Mouse (Mus musculus) MEL-GATA-1-ER (cell line): ENCODE measurements around the gene Fam83c.
A peak's percentile ranks its signal among the peaks of the same experiment; 100 is the strongest.
"Not testable (repeated sequence)": the region's sequence is repeated elsewhere in the genome, so short reads cannot be mapped to it uniquely, and the experiment has no call there.

Source experiments
- DNase-seq: peaks from one replicate; pipeline ENCODE4 v3.0.0-alpha.2; 2012; ENCODE audit warnings: low read depth; ENCODE audit errors: extremely low read depth

Fam83c gene

GRCm38 (mm10) chr2:155834732-155835131 lies at the start of gene Fam83c:
TSS of gene Fam83c (minus strand) at chr2:155834854.
- no peak for DNase-seq

DNA sequence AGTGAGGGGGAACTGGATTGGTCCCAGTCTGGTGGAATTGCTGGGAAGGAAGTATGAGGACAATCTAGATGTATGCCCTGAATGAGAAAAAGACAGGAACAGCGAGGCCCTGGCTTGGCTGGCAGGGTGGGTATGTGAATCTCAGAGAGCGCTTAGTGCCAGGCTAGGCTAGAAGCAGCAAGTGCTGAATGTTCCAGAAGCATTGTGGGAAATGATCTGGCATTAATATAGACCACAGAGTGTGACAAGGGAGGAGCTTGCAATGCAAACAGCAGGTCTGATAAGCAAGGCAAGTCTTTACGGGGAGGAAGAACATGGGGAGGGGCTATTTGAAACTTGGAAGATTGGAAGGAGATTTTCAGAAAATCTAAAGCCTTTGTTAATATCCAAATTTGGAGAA lies 47.4 kb upstream of the Fam83c start:
- no peak for DNase-seq

DNA sequence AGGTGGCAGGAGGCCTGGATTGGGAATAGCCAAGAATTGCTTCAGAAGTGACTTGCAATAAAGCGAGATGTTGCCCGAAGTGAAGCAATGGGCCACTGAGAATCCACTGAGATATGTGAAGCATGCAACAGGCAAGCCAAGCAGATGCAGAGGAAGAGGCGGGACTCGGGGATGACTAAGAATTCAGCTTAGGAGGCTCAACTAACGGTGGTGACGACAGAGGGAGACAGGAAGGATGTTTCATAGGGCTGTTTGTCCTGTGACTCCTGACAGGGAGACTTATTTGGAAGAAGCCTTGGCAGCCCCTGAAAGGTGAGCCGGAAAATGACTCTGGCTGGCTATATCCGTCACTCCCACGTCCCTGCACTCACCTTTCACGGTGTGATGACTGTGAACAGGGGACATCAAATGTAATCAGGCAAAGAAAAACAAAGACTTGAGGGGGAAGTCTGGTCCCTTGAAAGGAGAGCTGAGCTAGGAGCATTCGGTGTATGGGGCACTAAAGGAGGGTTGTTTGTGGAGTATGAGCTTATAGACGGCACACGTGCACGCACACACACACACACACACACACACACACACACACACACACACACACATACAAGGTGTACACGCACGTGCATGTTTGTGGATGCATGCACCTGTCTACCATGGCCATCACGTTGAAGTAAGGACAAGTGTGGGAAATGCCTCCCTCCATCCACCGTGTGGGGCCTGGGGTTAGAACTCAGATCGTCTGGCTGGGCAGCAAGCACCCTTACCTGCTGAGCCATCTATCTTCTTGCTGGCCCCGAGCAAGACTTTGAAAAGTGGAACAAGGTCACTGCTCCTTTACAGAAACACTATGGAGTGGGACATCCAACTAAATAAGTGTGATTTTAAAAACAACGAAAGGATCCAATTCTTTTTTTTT lies 44.6 kb upstream of the Fam83c start:
- DNase-seq = no peak

GRCm38 (mm10) chr2:155873636-155874035 lies 39.0 kb upstream of the Fam83c start:
- DNase-seq = no peak

- no peak for DNase-seq
These were observed 38.4 kb upstream of the Fam83c start for GRCm38 (mm10) chr2:155872930-155873507.

DNA sequence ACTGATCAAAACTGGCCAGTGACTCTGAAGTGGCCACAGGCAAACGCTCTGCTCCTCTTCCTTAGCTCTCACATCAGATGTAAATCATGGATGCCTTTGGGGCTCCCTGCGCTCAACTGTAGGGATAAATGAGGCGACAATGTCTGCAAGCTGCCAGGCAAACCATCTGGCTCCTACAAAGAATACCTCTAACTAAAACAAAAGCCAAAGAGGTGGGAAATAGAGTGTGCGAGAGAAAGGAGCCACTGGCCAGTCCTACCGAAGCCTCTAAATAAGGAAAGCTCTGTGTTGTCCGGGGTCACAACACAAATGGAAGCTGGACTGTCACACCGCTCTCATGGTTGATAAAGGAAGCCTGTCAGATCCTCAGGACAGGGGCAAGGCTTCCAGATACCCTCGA lies 37.8 kb upstream of the Fam83c start:
- no peak for DNase-seq

GRCm38 (mm10) chr2:155869772-155870171 lies 35.1 kb upstream of the Fam83c start:
- DNase-seq = no peak

- no peak for DNase-seq
These were observed 33.7 kb upstream of the Fam83c start for GRCm38 (mm10) chr2:155868320-155868719.

- DNase-seq = no peak
These were observed 28.7 kb upstream of the Fam83c start for GRCm38 (mm10) chr2:155863301-155863867.

GRCm38 (mm10) chr2:155862573-155863300 lies 28.1 kb upstream of the Fam83c start:
- DNase-seq = no peak

DNA sequence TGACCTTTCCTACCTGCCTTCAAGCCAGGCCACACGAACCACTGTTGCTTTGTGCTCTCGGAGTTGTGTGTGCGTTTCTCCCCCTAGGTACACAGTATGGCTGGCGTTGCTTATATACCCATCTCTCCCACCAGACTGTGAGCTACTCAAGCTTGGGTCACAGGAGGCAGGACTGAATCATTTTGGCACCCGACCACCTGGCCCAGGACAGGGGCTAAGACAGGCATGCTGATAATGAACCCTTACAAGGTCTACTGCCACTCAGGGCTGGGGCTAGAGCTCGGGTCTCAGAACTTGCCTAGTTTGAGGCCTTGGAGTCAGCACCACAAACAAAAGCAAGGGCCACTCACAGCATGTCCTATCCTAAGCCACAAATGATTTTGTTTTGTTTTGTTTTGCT lies 26.9 kb upstream of the Fam83c start:
- DNase-seq = no peak

DNA sequence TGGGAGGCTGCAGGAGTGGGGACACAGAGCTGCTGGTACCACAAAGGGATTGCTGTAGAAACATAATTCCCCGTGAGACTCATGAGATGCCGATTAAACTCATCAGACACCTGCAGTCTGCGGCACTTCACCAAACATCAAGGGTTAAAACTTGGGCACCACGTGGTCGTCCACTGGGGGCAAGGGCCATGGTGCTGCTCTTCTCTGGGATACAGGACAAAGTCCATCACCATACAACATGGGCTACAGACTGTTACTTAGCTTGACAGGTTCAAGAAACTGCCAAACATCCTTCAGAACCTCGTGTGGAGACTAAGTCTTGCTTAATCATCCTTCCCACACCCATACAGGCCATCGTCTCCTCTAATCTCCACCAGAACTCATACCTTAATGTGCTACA lies 25.4 kb upstream of the Fam83c start:
- DNase-seq = no peak

- no peak for DNase-seq
These were observed 17.9 kb upstream of the Fam83c start for GRCm38 (mm10) chr2:155852536-155852935.

GRCm38 (mm10) chr2:155850120-155850519 lies 15.5 kb upstream of the Fam83c start:
- no peak for DNase-seq

DNA sequence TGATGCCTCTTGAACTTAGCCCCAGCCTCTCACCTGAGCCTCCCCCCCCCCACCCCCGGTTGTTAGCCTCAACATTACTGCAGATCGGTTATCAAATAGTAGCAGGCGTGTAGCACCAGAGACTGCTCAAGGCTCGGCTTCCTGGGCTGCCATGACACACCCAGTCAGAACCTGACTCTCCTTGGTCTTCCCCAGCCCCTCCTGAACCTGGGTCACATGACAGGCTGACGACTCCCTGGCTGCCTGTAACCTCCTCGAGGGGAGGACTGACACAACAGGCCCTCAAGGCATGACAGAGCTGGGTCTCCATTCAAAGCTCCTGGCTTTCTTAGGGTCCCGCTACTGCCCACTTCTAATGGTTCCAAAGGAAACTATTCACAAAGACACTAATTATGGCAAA lies 14.8 kb upstream of the Fam83c start:
- DNase-seq = no peak

GRCm38 (mm10) chr2:155848291-155848690 lies 13.6 kb upstream of the Fam83c start:
- DNase-seq = peak; percentile 47

- no peak for DNase-seq
These were observed 12.3 kb upstream of the Fam83c start for GRCm38 (mm10) chr2:155846930-155847329.

DNA sequence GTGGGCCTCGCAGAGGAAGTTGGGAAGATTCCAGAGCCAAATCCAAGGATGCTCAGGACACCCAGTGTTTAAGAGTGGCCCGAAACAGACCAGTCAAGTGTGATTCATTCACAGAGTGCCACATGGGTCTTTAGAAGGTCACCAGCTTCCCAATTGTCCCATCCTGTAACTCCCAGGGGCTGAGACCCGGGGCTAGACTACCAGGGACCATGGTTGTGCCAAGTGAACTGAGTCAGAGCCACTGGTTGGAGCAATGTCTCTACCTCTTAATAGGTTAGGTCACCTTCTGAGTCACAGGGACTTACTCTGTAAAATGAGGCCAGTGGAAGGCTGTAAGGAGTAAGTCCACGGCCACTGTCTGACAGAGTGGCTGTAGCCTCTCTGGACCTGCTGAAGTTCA lies 4.3 kb upstream of the Fam83c start:
- no peak for DNase-seq

GRCm38 (mm10) chr2:155837961-155838360 lies 3.3 kb upstream of the Fam83c start:
- no peak for DNase-seq

GRCm38 (mm10) chr2:155832087-155832486 lies 2.6 kb downstream of the Fam83c start:
- not testable (repeated sequence) for DNase-seq

- DNase-seq = no peak
These were observed 3.4 kb downstream of the Fam83c start for GRCm38 (mm10) chr2:155831302-155831701.

DNA sequence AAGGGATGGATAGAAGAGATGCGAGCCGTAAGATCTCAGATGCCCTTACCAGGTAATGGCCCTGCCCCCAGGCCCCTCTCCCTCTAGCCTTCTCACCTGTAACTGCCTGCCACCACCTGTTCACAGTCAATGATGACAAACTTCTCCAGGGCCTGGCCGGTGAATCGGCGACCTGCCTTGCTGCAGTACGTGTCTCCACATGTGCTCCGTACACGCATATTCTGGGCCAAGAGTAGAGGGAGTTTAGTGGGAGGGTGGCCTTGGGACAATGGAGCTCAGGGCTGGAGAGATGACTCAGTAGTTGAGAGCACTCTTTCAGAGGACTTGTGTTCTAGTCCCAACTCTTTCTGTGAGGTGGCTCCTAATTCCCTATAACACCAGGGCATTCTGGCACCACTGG lies 3.8 kb downstream of the Fam83c start:
- no peak for DNase-seq
